Mouse (Mus musculus) kidney, postnatal 4 days (tissue): Measurements from ENCODE around the gene Vasn.

ENCODE experiments used
- DNase-seq, 2 experiments: peaks; one replicate each; pipeline ENCODE4 v3.0.0; 2021; ENCODE audit warnings: mixed read lengths in 2 of 2

The Vasn gene

DNA sequence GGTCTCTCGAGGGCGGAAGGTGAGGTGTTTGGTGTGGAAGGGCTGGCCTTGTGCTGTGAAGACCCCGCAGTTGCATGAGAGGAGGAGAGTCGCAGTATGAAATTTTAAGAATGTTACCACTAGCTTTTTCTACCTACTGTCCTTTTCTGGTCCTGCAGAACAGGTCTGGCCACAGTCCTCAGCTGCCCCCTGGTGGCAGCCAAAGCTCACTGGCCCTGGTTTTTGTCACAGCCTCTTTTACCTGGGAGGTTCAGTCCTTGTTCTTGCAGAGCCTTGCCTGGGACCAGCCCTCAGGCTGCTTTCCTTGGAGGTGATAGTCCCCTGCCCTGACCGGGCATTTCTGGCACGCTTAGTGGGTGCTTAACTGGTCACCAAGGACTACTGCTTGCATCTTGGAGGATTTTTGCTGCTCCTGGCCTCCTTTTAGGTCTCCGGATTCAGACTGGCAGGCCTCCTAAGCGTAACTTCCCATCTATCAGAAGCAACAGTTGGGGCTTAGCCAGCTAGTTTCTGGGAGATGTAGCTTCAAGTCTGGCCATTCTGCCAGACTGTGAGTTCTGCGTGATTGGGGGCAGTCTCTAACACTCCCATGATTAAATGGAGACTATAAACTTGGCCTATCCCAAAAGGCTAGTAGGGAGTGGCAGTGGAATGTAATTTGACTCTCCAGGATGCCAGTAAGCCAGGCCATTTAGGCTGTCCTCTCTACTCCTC, 31.8 kb upstream of the Vasn start:
- peak; percentile 89 to 93 for DNase-seq

DNA sequence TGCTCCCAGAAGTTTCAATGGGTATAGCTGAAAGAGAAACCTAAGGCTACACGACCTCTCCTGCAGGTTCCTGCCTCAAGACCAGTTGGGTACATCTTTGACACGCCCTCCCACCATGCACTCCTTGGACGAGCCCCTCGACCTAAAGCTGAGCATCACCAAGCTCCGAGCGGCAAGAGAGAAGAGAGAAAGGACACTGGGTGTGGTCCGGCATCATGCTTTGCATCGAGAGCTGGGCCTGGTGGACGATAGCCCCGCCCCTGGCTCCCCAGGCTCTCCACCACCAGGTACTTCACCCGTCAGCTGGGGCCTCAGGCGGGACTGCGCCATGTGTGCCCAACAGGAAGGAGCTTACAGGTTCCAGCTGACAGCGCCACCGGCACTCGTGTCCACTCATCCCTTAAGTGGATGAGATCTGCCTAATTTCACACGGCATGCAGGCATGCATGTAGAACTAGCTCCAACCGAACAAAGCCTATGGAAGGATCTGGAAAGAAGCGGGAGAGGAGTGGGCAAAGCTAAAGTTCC, 31.1 kb upstream of the Vasn start:
- peak; percentile 65 to 80 for DNase-seq

DNA sequence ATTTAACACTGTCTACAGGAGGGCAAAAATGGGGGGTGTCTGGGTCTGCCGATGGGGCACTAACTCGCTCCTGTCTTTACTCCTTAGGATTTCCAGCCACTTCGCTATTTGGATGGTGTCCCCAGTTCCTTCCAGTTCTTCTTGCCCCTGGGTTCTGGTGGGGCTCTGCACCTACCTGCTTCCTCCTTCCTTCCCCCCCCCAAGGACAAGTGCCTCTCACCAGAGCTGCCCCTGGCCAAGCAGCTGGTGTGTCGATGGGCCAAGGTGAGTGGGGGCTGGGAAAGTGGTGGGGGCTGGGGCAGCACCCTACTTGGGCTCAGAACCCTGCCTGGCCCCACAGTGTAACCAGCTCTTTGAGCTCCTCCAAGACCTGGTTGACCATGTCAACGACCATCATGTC, 28.5 kb upstream of the Vasn start:
- DNase-seq = no peak

DNA sequence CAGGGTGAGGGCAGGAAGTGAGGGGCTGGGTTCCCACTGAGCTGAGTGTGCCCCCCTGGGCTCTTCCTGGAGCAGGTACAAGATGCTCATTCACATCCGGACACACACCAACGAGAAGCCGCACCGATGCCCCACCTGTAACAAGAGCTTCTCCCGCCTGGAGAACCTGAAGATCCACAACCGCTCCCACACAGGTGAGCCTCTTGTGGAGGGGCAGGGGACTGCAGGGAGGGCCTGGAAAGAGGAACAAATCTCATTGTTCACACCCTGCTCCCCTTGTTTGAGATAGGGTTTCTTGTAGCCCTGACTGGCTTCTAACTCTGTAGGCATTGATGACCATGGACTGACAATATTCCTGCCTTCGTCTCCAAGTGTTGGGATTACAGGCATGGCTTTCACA, 28.1 kb upstream of the Vasn start:
- DNase-seq = peak in 1 of 2 experiments; percentile 32

DNA sequence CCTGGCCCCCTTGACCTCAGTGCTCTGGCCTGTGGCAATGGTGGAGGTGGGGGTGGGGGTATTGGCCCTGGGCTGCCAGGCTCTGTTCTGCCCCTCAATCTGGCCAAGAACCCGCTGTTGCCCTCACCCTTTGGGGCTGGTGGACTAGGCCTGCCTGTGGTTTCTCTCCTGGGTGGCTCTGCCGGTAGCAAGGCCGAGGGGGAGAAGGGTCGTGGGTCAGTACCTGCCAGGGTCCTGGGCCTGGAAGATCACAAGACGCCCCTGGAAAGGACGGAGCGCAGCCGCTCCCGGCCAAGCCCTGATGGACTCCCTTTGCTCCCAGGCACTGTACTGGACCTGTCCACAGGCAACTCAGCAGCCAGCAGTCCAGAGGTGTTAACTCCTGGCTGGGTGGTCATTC, 26.0 kb upstream of the Vasn start:
- no peak for DNase-seq

DNA sequence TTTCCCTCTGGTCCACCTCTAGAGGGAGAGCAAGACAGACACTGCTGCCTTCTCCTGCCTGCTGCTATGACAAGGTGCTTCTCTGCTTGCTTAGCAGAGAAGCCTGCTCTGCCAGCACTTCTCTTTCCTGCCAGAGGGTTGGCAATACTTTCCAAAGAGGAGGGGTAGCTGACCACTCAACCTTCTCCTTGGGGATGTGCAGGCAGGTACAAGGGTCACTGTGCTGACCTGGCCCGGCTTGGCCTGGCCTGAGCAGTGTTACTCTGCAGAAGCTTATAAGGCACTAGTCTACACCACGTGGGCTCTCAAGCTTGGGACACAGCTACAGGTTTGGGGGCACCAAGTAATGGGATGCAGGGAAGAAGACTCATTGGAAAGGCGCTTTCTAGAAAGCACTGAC, 25.1 kb upstream of the Vasn start:
- DNase-seq = peak; percentile 36 to 59

DNA sequence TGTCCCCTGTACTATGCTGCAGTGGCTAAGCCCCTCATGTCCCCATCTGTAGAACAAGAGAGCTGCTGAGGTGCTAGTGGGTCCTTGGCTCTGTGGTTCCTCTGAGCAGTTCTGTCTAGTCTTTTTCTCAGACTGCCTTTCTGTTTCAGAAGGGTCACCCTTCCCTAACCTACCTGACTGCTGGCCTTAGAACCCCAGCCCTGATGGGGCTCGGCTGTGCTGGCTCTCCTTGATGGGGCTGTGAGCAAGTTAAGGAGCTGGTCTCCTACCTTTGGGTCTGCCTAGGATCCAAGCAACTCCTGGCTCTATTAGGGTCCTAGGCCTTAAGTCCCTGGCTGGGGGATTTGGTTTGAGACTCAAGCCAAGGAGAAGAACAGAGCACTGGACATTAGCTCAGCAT, 24.4 kb upstream of the Vasn start:
- DNase-seq = no peak

DNA sequence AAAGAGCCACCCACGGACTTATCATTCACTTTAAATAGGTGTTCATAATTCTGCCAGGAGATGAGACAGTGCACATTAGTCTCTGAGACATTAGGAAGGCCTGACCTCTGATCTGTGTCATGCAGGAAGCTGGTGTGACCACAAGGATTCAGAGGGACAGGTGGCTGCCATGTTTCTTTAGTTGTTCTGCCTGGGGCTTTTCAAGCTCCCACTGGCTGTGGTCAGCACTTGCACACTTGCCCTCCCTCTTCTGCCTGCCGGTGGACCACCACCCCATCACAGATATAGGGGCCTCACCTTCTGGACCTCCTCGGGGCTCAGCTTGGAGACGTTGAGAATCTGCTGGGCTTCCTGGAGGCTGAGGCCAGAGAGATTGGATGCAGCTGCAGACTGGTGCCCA, 22.9 kb upstream of the Vasn start:
- DNase-seq = no peak

DNA sequence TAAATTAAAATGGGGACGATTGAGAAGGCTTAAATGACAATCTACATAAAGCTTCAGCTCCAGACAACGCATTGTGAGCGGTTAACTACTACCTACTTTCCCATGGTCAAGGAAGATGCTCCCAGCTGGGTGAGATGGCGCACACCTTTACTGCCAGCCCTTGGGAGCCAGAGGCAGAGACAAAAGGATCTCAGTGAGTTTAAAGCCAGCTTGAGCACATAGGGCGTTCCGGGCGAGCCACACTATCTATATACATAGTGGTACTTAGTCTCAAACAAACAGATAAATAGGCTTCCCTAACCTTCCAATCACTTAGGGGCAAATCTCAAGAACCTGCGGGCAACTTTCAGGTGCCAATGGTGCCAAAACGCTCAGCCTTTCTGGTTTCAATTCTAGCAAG, 15.7 kb upstream of the Vasn start:
- DNase-seq = no peak

DNA sequence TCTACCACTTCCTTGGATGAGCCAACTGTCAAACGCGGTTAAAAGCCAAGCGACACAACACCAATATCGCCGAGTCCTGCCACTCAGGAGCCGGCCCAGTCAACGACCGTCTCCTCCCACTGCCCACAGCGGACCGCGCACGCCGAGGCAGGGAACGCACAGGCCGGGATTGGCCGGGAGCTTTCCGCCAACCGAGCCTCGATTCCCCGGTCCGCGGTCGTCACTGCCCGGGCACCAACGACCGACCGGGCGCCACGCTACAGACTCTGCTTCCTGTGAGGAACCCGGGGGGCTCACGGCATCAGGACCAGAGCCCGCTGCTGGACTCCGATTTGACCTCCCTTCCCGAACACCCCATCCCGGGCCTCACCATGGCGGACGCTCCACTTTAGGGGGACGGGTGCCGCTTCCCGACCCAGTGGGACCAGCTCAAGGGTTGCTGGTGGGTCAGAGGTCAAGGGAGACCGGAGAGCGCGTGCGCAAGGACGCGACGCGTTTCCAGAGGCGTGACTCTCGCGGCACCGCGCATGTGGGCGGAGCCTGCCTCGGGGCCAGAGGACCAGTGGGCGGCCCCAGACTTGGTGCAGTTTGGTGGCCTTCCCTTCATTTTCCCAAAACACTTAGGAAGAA, 15.1 kb upstream of the Vasn start, which contains the start of gene Pam16:
Gene Pam16 (minus strand): TSS at position 508 of the 630 bp plus-strand sequence.
- DNase-seq = peak; percentile 94 to 96

DNA sequence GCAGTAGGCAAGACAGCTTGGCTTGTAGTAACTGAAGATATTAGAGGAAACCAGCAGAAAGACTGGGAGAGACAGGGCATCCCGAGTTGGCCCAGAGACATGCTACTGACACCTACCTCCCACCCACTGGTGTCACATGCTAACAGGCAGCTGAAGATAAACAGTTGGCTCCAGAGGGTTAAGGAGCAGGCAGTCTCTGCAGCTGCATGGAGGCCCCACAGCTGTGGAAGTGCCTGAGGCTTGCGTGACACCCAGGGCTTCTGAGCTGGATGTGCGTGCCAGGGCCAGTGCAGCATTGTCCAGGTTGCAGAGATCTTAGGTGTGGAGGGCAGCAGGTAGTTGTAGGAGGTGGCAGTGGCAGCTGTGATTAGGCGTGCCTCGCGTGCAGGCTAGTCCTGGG, 12.6 kb upstream of the Vasn start:
- DNase-seq = no peak

DNA sequence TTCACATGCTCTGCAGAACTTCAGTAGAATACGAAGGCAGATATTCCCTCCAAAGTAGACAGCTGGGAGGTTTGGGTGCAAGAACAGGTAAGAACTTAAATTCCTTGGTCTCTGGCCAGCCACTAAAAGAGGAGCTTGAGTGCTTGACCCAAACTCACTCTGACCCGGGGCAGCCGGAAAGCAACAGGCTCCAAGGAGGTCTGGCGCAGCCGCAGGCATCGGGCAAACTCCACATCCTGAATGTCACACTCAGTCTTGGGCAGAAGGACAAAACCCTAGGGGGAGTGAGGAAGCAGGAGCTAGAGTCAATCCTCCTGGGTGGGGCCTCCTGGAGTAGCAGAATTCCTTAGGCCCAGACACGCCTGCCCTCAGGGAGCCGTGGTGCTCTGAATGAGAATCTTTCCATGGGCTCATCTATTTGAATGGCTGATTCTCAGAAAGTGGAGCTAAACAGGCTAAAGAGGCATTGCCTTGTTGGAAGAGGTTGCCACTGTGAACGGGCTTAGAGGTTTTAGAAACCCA, 10.8 kb upstream of the Vasn start:
- DNase-seq = no peak

DNA sequence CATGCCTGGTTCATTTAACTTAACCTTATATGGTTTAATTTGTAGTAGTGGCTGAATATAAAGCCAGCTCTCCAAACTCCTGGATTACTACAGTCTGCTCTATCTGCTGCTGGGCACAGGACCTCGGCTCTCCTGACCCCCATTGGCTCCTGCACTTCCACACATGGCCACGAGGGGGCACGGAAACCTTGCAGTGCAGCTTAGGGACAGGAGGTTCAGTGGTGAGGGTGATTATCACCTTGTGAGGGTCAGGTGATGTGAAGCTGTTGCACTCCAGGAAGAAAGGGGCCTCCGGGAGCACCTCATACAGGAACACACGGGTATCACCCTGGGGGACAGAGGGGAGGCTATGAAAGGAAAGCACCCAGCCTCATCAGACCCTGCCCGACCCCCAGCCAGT, 9.8 kb upstream of the Vasn start:
- DNase-seq = peak; percentile 92

DNA sequence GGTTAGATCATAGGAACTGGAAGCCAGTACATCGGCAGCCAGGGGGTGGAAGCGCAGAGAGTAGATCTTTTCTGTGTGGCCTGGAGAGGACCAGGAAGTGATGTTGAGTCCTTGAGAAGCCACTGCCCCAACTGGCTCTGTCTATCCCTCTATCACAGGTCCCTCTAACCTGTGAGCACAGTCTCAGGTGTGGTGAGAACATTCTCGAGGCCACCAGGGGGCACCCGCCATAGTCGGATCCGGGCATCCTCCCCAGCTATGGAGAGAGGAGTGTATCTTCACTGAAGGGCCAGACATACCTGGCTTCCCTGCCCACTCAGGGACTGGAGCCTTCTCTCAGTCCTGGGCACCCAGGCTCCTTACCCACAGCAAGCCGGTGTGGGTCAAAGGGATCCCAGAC, 7.7 kb upstream of the Vasn start:
- DNase-seq = peak; percentile 76 to 81

DNA sequence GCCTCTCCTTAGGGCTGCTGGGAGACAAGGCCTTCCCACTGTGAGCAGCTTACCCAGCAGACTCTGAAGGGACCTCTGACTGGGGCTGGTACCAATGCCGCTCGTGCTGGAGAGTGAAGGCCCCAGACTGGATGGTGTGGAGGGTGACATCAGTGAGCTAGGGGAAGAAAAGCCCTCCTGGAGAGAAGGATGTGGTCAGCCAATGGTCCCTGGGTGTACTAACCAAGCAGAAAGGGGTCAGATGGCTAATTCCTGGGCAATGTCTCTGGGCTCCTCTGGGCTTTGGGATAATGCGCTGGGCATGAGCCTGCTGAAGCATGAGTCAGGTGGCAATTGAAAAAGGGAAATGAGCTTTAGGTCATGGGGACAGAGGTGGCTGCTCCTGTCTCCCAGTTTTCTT, 6.1 kb upstream of the Vasn start:
- no peak for DNase-seq

DNA sequence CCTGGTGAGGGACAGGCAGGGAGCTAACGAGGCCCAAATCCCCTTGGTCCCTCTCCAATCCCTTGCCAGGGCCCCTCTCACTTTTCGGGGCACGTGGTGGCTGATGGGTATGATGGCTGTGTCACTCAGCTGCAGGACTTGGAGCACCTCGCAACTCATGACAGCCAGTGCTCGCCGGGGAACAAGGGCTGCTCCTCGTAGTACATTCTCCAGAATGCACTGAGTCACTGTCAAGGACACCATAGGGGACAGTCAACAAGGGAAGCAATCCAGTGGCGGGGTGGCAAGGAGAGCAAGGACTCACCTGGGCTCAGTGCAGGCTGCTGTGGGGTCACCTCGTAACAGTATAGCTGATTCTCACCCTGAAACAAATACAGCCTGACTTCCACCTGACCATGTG, 5.1 kb upstream of the Vasn start:
- DNase-seq = no peak

DNA sequence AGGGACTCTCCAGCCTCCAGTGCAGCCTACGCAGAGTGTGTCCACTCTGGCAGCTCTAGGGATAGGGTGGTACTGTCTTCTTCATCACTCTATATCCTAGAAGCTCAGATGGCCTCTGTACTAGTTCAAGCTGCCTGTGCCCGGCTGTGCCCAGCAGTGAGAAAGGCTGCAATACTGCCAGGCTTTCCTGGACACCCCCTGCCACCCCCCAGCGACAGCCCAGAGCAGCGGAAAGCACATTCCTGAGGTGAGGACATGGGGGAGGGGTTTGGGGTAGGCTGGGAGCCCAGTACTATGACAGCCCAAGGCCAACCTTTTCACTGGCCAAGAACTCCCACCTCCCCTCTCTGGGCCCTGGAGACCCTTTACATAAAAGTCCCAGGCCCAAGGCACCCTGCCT, 4.0 kb upstream of the Vasn start:
- peak in 1 of 2 experiments; percentile 56 for DNase-seq

DNA sequence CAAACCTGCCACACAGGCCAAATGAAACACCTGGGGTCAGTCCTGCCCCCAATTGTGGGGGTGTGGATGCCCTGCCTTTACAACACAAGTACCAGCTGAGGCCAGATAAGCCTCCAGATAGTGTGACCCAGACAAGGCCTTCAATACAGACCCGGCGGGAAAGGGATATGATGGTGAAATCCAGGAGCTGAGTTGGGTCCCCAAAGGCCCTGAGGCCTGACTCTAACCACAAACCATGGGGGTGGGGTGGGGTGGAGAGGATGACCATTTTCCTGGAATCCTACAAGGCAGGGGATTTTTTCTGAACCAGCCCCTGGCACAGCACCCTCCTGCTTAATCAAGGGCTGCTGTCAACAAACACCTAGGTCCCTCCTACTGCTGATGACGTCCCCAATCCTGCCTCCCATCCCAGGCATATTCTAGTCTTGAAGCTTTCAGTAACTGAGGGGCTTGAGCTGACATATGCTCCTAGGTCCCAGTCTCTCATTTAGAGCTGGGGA, 800 bp upstream of the Vasn start:
- DNase-seq = no peak

DNA sequence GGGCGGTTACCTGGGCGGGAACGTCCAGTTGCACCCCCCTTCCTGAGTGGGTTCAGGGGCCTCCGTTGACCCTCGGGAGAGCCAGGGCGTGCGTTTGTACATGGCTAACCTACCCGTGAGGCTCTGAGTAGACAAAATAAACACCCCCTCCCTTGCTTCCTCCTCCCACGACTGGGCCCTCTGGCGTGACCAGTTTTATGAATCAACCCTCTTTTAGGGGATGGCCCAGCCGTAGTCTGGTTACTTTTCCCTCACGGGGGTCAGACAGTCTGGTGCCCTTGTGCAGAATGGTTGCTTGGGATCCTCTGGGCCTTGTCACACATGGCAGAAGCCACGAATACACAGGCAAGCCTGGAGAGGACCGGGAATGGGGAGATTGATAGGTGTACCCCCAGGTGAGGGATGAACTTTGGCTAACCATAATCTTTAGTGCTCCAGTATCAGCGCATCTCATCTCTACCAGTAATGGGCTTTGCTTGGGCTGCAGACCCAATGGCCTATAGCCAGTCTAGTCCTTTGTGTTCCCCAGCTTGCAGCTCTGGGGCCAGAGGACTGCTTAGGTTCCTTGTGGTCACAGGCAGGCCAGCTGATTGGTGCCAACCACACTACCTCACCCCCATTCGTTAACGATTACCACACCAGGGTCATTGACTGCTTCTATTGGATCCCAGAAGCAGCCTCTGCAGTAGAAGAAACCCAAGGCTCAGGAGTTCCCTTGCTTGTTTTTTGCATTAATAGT, 695 bp downstream of the Vasn start:
- DNase-seq = peak; percentile 65 to 79

DNA sequence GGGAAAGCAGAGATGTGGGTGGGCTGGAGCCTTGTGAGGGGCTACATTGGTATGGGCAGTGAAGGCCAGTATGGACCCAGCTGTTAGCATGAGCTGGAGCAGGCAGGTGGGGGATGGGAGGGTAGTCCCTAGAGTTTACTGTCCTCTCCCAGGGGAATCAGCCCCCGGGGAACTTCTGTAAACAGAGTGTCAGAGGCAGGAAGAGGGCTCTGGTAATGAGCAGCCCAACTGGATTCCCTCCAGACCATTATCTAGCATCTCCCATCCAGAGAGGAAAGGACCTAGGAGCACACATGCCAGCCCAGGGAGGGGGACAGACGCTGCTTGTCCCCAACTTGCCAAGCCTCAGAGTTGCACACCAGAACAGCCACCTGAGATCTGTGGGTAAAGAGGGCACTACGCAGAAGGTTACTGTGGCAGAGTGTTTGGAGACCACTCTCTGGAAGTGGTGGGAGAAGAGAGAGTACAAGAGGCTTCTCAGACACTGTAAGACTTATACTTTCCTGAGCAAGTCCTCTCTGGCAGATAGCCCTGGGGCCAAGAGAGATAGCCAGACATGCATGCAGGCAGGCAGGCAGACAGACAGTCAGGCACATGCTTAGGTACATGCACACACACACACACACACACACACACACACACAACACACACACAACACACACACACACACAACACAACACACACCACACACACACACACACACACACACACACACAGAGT, 1.5 kb downstream of the Vasn start:
- peak; percentile 54 to 58 for DNase-seq

DNA sequence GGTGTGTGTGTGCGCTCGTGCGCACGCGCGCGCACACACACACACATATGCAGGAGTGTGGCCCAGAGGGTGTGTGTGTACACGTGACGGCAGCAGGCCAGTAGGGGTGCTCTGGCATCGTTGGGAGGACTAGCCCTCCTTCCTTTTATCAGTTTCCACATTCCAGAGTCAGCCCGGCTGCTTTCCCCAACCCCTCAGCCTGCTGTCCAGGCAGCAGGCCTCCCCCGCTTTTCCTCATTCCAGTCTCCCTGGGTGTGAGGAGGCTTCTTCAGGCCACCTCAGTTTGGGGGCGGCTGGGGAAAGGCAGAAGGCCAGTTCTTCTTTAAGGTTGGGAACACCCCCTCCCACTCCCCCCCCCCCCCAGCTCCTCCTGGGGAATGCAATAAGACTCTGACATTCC, 2.4 kb downstream of the Vasn start:
- DNase-seq = peak; percentile 80 to 89

DNA sequence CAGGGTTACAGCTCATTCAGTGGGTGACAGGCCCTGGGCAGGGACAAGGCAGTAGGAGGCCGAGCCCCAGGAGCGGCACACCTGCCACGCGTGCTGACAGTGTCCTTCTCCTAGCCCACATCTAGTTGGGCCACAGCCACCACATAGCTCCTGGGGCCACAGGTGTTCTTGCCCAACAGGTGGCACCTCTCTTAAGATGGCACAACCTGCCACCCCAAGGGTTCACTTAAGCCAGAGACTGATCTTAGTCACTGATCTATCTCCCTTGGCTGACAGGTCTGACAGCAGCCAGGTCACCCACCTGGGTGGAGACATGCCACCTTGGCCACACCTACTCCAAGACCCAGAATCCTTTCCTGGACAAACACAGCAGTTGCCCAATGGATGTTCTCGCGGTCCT, 3.2 kb downstream of the Vasn start:
- no peak for DNase-seq
